Mouse (Mus musculus) forebrain, embryonic 16.5 days (tissue): ENCODE measurements at regions not wholly inside any gene's neighbourhood (a gene's known extent, or its start where the extent isn't known, plus 50 kb on each side); places are given as distances from the start of the nearest gene placed in this dataset.

ENCODE experiments used
- ATAC-seq: fragments of 200-750 bp; cut with Nextera tagmentation; 2 replicates; pipeline ENCODE4 v1.8.0; 2017; ENCODE audit warnings: mild to moderate bottlenecking, moderate library complexity
- H3K27ac ChIP-seq: fragments of 300-500 bp; sonication (generic); 2 replicates; pipeline ENCODE4 v1.5.1; 2014; ENCODE audit warnings: low read length, control low read depth
- H3K27me3 ChIP-seq: fragments of 300-500 bp; sonication (generic); replicated peaks from 2 replicates; pipeline ENCODE4 v1.6.1; 2014; ENCODE audit warnings: low read length; ENCODE audit not compliant: control insufficient read depth, insufficient read depth
- H3K36me3 ChIP-seq: fragments of 300-500 bp; sonication (generic); 2 replicates; pipeline ENCODE4 v1.6.1; 2014; ENCODE audit not compliant: control insufficient read depth, insufficient read depth
- H3K4me1 ChIP-seq: fragments of 300-500 bp; sonication (generic); replicated peaks from 2 replicates; pipeline ENCODE4 v1.6.1; 2014; ENCODE audit warnings: low read length; ENCODE audit not compliant: control insufficient read depth, insufficient read depth
- H3K4me2 ChIP-seq: fragments of 300-500 bp; sonication (generic); 2 replicates; pipeline ENCODE4 v1.6.1; 2014; ENCODE audit warnings: mild to moderate bottlenecking, low read length, control low read depth
- H3K4me3 ChIP-seq: fragments of 300-500 bp; sonication (generic); replicated peaks from 2 replicates; pipeline ENCODE4 v1.5.1; 2014; ENCODE audit warnings: mild to moderate bottlenecking, low read length, control low read depth
- H3K9ac ChIP-seq: fragments of 300-500 bp; sonication (generic); replicated peaks from 2 replicates; pipeline ENCODE4 v1.6.1; 2014; ENCODE audit warnings: low read depth, low read length, control low read depth
- H3K9me3 ChIP-seq: fragments of 300-500 bp; sonication (generic); 2 replicates; pipeline ENCODE4 v1.6.1; 2016; ENCODE audit warnings: low read length; ENCODE audit not compliant: control insufficient read depth
- WGBS: fragments of 180-500 bp; shearing (Covaris S2); extraction: QIAGEN DNeasy Blood & Tissue Kit; methylation state at CpG from one replicate; pipeline ENCODE4 v1.1.7; 2014; 5-methylcytosine and 5-hydroxymethylcytosine counted together

- peak; percentile 70 for ATAC-seq
- 44% methylated on average over 6 of the region's 6 CpGs for WGBS
- H3K4me2 ChIP-seq, result no peak overlapping the region
Measured at GRCm38 (mm10) chr9:27634901-27635300, 155.7 kb upstream of the Opcml start.

DNA sequence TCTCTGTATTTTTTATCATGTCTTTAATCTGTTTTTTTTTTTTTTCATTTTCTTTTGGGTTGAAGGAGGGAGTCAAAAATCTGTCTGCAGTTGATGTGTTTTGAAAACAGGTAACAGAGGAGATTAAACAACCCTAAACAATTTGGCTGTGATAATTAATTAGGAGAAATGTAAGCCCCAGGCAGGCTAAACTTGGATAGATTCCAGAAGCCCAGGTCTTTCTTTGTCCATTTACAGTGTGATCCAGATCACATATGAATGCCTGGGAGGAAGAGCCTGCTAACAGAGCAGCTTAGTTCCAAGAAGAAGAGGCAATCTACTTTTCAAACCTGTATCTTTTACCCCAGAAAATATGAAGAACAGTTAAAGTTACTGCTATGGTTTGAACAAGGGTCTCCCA is 150.0 kb upstream of the Opcml start:
- Histone ChIP-seq H3K4me1 (no peaks in the 10 kb centered on the region), H3K9me3 (no peaks in the 10 kb centered on the region), H3K4me2 (no peak overlapping the region), H3K27me3 (no peaks in the 10 kb centered on the region), H3K9ac (no peak overlapping the region), H3K27ac (no peak overlapping the region), H3K36me3 (no peaks in the 10 kb centered on the region), H3K4me3 (no peak overlapping the region)
- ATAC-seq, result no peak

More at GRCm38 (mm10) chr9:27634901-27635300, 155.7 kb upstream of the Opcml start:
- no peak overlapping the region for H3K4me3 ChIP-seq
- H3K4me1 ChIP-seq, result no peaks in the 10 kb centered on the region
- H3K9me3 ChIP-seq, result no peaks in the 10 kb centered on the region
- H3K36me3 ChIP-seq, result no peaks in the 10 kb centered on the region
- no peak overlapping the region for H3K27ac ChIP-seq
- no peaks in the 10 kb centered on the region for H3K27me3 ChIP-seq
- no peak overlapping the region for H3K9ac ChIP-seq

DNA sequence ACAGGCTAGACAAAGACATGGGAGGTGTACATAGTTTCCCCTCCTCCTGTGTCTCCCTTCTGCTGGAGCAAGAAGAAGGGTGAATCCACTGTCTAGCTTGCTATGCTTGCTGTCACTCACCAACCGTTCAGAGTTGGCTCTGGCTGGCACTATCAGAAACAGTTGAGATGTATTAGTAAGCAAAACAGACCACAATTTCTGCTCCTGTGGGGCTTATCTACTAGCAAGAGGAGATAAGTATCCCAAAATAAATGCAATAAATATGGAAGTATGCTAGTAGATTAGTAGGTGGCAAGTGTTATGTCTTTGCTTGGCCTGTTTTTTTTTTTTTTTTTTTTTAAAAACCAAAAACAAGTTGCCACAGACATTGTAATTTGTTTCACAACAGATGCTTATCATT is 147.3 kb upstream of the Opcml start:
- H3K9ac ChIP-seq, result no peak overlapping the region
- no peaks in the 10 kb centered on the region for H3K4me1 ChIP-seq
- H3K27ac ChIP-seq, result no peak overlapping the region
- H3K36me3 ChIP-seq, result no peaks in the 10 kb centered on the region
- WGBS, result 71% methylated on average over 1 of the region's 1 CpGs
- H3K4me3 ChIP-seq, result no peak overlapping the region
- no peak overlapping the region for H3K4me2 ChIP-seq
- no peaks in the 10 kb centered on the region for H3K27me3 ChIP-seq
- ATAC-seq, result no peak
- H3K9me3 ChIP-seq, result no peaks in the 10 kb centered on the region

DNA sequence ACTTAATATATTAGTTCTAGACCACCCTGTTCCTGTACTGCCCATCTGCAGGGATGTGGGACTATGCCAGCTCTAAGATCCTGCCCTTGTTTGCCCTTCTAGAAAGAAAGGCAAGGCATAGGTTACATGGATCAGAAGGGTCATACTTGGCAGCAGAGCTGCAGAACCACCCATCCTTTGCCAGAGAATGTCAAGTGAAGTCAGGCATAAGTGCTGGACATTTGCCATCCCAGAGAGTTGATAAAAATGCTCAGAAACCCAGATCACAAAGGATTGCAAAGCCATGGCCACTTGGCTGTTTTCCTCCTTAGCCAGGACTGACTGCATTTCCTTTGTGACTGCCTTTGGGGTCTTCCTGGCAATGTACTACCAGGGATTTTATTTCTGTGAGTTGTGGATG is 146.7 kb upstream of the Opcml start:
- H3K4me3 ChIP-seq, result no peak overlapping the region
- H3K27ac ChIP-seq, result no peak overlapping the region
- no peaks in the 10 kb centered on the region for H3K36me3 ChIP-seq
- no peak overlapping the region for H3K4me2 ChIP-seq
- ATAC-seq, result no peak
- no peaks in the 10 kb centered on the region for H3K4me1 ChIP-seq
- H3K27me3 ChIP-seq, result no peaks in the 10 kb centered on the region
- no peak overlapping the region for H3K9ac ChIP-seq
- H3K9me3 ChIP-seq, result no peaks in the 10 kb centered on the region

- WGBS, result 81% methylated on average over 5 of the region's 5 CpGs
- no peaks in the 10 kb centered on the region for H3K4me1 ChIP-seq
- H3K36me3 ChIP-seq, result no peaks in the 10 kb centered on the region
- no peak overlapping the region for H3K9ac ChIP-seq
- no peak for ATAC-seq
- H3K4me2 ChIP-seq, result no peak overlapping the region
- H3K4me3 ChIP-seq, result no peak overlapping the region
- H3K27me3 ChIP-seq, result no peaks in the 10 kb centered on the region
- H3K9me3 ChIP-seq, result no peaks in the 10 kb centered on the region
- no peak overlapping the region for H3K27ac ChIP-seq
Measured at GRCm38 (mm10) chr9:27645435-27645834, 145.1 kb upstream of the Opcml start.

- no peak overlapping the region for H3K9ac ChIP-seq
- H3K4me2 ChIP-seq, result no peak overlapping the region
- H3K9me3 ChIP-seq, result no peaks in the 10 kb centered on the region
- no peaks in the 10 kb centered on the region for H3K36me3 ChIP-seq
- H3K4me1 ChIP-seq, result no peaks in the 10 kb centered on the region
- no peak for ATAC-seq
- no peak overlapping the region for H3K27ac ChIP-seq
- H3K4me3 ChIP-seq, result no peak overlapping the region
- WGBS, result 58% methylated on average over 7 of the region's 8 CpGs
- H3K27me3 ChIP-seq, result no peaks in the 10 kb centered on the region
Measured at GRCm38 (mm10) chr9:27646100-27646499, 144.5 kb upstream of the Opcml start.

GRCm38 (mm10) chr9:27646956-27647355 is 143.6 kb upstream of the Opcml start:
- no peak overlapping the region for H3K27ac ChIP-seq
- no peak overlapping the region for H3K4me3 ChIP-seq
- 75% methylated on average over 10 of the region's 10 CpGs for WGBS
- H3K4me2 ChIP-seq, result no peak overlapping the region
- no peaks in the 10 kb centered on the region for H3K36me3 ChIP-seq
- H3K4me1 ChIP-seq, result no peaks in the 10 kb centered on the region
- ATAC-seq, result no peak
- no peaks in the 10 kb centered on the region for H3K27me3 ChIP-seq
- no peaks in the 10 kb centered on the region for H3K9me3 ChIP-seq
- H3K9ac ChIP-seq, result no peak overlapping the region

- Histone ChIP-seq H3K36me3 (no peaks in the 10 kb centered on the region), H3K4me2 (no peak overlapping the region), H3K9ac (no peak overlapping the region), H3K4me1 (peaks cover 4% of the 10 kb centered on the region), H3K27ac (no peak overlapping the region), H3K27me3 (0 out of 2 replicates have a peak, but pooled peaks cover 2% of the 10 kb centered on the region), H3K4me3 (no peak overlapping the region), H3K9me3 (no peaks in the 10 kb centered on the region)
- no peak for ATAC-seq
- WGBS, result 100% methylated on average over 1 of the region's 1 CpGs
Measured at GRCm38 (mm10) chr9:27658001-27658400, 132.6 kb upstream of the Opcml start.

DNA sequence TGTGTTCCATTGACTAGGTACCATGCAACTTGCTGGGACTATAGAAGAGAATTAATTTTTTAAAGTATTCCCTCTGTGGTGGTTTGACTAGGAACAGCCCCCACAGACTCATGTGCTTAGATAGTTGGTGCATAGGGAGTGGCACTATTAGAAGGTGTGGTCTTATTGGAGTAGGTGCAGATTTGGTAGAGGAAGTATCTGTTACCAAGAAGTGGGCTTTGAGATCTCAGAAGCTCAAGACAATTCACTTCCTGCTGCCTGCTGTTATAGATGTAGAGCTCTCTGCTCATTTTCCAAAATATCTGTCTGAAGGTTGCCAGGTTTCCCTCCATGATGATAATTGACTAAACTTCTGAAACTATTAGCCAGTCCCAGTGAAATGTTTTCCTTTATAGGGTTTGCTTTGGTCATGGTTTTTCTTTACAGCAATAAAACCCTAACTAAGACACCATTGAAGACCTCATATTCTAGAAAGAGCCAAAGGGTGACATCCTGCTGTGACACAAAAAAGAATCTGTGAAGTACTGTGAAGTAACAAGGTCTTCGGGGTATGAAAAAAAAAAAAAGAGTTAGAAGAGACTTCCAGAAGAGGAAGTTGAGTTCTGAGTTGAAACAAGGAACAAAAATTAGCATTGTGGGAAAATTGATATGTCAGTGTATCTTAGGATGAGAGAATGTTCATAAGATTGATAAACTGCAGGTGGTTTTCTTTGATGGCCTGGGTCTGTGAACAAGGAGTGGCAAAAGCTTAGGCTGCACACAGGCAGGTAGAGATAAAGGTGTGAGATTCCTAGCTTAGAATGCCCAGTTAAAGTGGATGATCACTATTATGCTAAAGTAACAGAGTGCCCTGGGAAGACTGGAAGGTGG is 128.9 kb upstream of the Opcml start:
- H3K27ac ChIP-seq, result no peak overlapping the region
- WGBS, result 90% methylated on average over 1 of the region's 1 CpGs
- H3K4me3 ChIP-seq, result no peak overlapping the region
- H3K9me3 ChIP-seq, result no peaks in the 10 kb centered on the region
- 0 out of 2 replicates have a peak, but pooled peaks cover 2% of the 10 kb centered on the region for H3K27me3 ChIP-seq
- ATAC-seq, result no peak
- peaks cover 4% of the 10 kb centered on the region for H3K4me1 ChIP-seq
- no peaks in the 10 kb centered on the region for H3K36me3 ChIP-seq
- H3K4me2 ChIP-seq, result no peak overlapping the region
- no peak overlapping the region for H3K9ac ChIP-seq
